Mouse (Mus musculus) MEL (cell line): ENCODE measurements around the gene Arhgef3.

ENCODE experiments used
- CTCF ChIP-seq, 3 experiments: IDR thresholded peaks in 2 of 3; conservative IDR thresholded peaks in 1 of 3; 2 replicates each; pipeline ENCODE4 v1.5.1; 2011 to 2012; ENCODE audit warnings: low read length in 3 of 3, low read depth in 2 of 3, mild to moderate bottlenecking in 2 of 3, improper control_type of control experiment in 1 of 3, inconsistent platforms in 1 of 3, mixed read lengths in 1 of 3, moderate library complexity in 1 of 3; ENCODE audit not compliant: control insufficient read depth in 1 of 3, insufficient read depth in 1 of 3, poor library complexity in 1 of 3, severe bottlenecking in 1 of 3
- GABPA ChIP-seq: IDR thresholded peaks from 2 replicates; pipeline ENCODE4 v1.6.1; 2012; ENCODE audit warnings: low read depth, mild to moderate bottlenecking, inconsistent platforms, low read length, improper control_type of control experiment, moderate library complexity
- JUND ChIP-seq: IDR thresholded peaks from 2 replicates; pipeline ENCODE4 v1.6.1; 2011; ENCODE audit warnings: low read depth, mild to moderate bottlenecking, improper control_type of control experiment, low read length
- KAT2A ChIP-seq: conservative IDR thresholded peaks from 2 replicates; pipeline ENCODE4 v1.6.1; 2012; ENCODE audit warnings: low read depth, low read length, improper control_type of control experiment, inconsistent platforms
- MAX ChIP-seq: IDR thresholded peaks from 2 replicates; pipeline ENCODE4 v1.6.1; 2011; ENCODE audit warnings: low read length, improper control_type of control experiment
- MEF2A ChIP-seq: IDR thresholded peaks from 2 replicates; pipeline ENCODE4 v1.6.1; 2014; ENCODE audit warnings: low read depth, mild to moderate bottlenecking, inconsistent platforms, low read length, improper control_type of control experiment; ENCODE audit not compliant: poor library complexity, insufficient replicate concordance, severe bottlenecking; ENCODE audit errors: extremely low read depth

GRCm38 (mm10) chr14:27182646-27183438 is 68.1 kb downstream of the Arhgef3 start:
- TF ChIP-seq JUND (no peak), MEF2A (no peak), MAX (no peak), KAT2A (no peak), CTCF (IDR thresholded peaks at IDR 0.05 in 2 of 3, conservative IDR thresholded peaks at IDR 0.05 in 1 of 3; ENCODE audit: control insufficient read depth in 1 of 3, insufficient read depth in 1 of 3, low read depth in 2 of 3, low read length in 3 of 3, poor library complexity in 1 of 3, severe bottlenecking in 1 of 3) (no peak), GABPA (no peak)
